Mouse (Mus musculus) ovary, adult 18-20 months (tissue): ENCODE data around the gene Kdelr1.
"Not testable (repeated sequence)": the region's sequence is repeated elsewhere in the genome, so short reads cannot be mapped to it uniquely, and the experiment has no call there.

ENCODE experiments used
- DNase-seq: peaks from one replicate; pipeline ENCODE4 v3.0.0; 2022; ENCODE audit warnings: low spot score, mixed read lengths

The Kdelr1 gene

DNA sequence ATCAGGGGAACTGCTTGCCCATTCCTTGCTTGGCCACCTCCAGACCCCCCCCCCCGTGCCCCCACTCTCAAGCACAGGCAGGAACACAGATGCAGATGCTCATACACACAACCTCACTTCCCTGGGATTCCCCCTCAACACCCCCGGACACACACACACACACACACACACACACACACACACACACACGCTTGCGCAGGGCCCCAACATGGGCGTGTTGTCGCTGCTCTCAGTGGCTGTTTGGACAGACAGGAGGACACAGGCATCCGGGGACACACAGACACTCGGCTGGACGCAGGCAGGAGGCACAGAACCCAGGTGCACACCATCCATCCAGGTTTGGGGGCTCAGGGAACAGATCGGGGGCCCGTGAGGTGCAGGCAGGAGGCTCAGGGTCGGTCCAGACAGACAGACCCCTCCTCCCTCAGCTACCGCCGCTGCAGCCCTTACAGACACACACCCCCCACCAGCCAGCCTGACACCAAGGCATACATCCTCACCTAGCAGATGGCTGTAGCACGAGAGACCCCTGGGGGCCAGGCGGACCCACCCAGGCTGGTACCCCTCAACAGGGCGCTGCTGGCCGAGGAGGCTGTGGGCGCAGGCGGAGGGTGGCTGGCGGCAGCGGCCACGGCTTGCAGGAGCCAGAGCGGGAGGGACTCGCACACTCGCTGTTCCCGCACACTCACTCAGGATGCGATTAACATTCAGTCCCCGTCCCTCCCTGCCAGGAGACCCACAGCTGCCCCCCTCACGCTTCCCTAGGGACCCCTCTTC, 2.1 kb upstream of the Kdelr1 start:
- DNase-seq: no peak

DNA sequence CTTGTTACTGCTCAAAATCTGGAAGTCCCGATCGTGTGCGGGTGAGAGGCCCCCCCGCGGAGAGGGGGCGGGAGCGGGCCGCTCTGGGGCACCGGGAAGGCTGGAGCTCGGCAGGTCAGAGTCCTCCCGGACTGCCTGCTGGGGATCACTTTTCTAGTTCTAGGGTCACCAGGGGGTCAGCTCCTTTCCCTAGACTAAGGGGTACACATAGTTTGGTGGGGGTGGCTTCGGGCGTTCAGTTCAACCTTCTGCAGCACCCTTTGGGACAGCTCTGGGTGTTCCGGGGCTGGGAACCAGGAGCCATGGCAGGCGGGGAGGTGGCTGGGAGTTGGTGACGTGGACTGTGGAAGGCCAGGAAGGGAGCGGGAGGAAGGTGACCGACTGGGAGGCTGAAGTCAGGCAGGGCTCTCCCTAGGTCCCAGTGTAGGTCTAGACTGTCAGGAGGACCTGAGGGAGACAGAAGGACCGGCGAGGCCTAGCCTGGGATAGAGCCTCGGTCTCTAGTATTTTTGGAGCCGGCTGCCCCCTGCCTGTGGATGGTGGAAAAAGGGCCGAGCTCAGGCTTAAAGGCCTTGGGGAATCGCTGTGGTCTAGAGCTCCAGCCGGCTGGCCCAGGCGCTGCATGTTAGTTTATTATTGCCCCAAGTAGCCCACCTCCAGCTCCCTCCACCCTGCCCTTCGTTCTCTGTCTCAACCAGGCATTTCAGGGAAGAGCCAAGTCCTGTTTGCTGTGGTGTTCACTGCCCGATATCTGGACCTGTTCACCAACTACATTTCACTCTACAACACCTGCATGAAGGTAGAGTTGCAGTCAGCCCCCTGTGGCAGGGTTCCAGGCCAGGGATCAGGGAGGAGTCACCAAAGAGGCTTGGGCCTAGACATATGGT, 732 bp downstream of the Kdelr1 start:
- peak; percentile 25 for DNase-seq

DNA sequence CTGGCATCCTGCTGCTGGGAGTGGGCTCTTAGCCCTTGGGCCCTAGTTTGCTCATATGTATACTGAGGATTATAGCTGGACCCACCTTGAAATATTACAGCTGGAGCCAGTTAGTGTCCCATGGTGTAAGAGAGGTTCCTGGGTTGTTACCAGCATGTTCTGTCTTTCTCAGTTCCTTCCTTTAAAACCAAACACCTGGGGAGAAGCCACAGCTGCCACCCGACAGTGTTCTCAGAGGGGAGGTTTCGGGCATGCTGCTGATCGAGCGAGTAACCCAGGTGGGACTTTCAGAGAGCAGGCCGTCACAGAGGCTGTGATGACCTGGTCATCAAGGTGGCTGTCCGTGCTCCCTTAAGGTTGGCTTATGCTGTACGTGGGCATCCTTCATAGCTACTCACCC, 4.3 kb downstream of the Kdelr1 start:
- DNase-seq: no peak

DNA sequence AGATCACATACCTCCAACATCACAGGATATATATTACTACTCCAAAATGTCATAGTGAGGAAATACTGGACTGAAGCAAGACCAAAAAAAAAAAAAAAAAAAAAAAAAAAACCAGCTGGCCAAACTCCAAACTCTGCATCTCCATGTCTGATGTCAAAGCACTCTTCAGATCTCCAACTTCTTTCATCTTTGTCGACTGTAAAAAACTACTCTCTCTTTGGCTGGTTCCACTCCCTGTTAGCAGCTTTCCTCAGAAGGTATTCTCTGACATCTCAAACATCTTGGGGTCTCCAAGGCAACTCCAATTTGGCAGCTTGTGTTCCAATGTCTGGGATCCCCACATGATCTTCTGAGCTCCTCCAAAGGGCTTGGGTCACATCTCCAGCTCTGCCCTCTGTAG, 5.7 kb downstream of the Kdelr1 start, which contains the start of gene Grin2d:
Grin2d (minus strand) TSS at position 101 of the 400 bp plus-strand sequence.
- DNase-seq: not testable (repeated sequence)

DNA sequence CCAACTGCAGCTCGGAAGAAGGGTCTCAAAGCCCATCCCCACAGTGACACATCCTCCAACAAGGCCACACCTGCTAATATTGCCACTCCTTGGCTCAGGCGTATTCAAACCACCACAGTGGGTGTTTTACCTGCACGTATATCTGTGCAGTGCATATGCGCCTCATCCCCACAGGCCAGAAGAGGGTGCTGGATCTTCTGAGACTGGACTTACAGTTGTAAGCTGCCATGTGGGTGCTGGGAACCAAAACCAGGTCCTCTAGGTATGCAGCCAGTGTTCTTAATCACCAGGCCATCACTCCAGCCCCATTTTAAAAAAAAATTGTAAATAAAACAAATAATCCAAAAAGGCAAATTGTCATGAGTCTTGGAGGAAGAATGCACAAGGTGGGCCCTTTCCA, 8.0 kb downstream of the Kdelr1 start:
- no peak for DNase-seq

DNA sequence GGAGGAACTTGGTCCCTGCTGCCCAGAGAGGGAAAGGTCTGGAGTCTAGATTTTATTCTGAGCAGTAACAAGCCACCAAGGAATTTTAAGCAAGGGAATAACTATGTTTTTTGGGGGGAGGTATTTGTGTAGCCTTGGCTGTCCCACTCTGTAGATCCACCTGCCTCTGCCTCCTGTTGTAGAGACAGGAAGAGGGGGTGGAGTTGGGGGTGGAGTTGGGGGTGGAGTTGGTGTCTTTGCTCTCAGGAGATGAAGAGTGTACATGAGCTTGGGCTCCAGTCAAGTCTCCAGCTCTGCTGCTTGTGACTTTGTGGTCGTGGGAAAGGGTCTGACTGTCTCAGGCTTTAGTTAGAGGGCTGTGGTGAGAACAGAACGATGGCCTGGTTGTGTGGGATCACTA, 8.4 kb downstream of the Kdelr1 start:
- DNase-seq: no peak

DNA sequence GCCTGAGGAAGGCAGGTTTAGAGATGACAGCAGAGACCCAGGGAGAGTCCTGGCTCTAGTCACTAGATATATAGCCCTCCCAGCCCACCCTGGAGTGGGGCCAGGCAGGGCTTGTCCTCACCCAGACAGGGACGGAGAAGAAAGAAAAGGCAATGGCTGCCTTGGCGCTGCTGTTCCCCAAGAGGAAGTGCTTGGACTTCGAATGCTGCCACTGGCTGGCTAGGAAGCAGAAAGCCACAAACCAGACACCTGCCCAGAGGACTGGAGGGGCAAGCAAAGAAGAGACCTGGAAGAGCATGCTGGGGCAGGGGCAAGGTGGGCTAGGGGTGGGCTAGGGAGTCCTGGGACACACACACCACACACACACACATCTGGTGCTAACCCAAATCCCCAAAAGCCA, 14.7 kb downstream of the Kdelr1 start:
- DNase-seq: no peak

DNA sequence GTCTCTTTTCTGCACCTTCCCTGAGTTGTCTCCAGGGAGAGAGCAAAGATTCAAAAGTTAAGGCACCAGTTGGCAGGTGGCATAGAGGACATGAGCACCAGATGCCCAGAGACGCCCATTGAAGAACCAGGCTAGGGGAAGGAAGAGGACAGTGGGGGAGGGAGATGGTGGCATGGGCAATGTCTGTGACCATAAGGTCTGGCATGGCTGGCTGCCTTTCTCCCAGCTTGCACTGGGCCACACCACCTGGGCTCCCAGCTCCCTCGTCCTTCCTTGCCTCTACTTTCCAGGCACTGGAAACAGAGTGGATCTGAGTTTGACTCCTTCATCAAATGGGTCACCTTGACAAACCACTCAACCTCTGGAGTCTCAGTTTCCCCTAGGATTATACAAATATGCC, 20.1 kb downstream of the Kdelr1 start:
- DNase-seq: no peak

DNA sequence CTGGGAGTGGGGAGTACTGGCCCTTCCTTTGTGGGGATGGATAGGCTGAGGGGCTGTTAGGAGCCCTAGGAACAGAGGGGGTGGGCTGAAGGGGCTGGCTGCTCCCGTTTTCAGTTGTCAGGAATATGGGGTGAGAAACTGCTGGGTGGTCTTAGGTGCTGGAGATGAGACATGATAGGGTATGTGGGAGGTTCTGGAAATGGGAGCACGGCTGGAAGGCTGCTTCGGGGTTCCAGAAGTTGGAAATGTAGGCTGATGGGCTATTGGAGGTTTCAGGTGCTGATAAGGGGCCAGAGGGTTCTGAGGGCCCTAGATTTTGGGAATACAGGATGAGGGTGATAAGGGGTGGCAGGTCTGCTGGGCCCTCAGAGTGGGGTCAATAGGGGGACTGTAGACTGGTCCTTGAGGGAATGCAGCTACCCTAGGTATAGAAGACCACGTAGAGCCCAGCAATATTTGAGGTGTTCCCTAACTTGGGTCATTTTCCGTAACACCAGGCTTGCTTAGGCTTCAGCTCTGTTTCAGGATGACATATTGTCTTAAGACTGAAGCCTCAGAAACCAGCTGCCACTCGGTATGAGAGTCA, 23.5 kb downstream of the Kdelr1 start:
- no peak for DNase-seq

DNA sequence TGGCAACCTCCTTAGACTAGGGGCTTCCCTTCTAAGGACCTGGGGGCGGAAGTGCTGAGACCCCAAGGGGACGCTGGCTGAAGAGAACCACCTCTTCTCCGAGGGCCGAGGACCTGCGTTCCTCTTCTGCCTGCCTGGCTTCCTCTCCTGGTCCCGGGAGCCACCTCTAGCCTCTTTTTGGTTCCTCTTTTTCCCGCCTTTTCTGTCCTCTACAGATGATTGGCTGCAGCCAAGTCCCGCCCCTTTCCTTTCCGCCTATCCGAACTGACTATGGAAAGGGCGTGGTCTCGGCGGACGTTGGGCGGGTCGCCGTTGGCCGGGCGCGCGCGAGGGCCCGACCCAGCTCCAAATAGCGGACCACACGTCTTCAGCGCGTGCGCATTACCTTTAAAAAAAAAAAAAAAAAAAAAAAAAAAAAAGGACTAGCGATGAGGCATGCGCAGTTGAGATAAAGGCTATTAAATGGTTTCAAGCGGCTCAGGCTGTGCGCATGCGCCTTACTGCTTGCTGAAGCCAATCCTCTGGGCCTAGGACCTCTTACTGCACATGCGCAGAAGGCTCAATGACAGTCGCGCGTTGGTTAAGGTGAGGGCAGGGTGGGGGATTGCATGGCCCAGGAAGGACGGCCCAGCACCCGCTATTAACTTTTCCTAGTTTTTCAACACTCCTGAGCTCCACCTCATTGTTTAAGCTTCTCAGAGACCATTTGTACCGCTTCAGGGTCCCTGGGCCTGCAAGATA, 24.1 kb downstream of the Kdelr1 start, which contains the start of the genes Syngr4 and Tmem143:
Syngr4 (minus strand) TSS at position 198 of the 741 bp plus-strand sequence.
Tmem143 (plus strand) TSS at position 425 of the 741 bp plus-strand sequence.
- DNase-seq: peak; percentile 97

DNA sequence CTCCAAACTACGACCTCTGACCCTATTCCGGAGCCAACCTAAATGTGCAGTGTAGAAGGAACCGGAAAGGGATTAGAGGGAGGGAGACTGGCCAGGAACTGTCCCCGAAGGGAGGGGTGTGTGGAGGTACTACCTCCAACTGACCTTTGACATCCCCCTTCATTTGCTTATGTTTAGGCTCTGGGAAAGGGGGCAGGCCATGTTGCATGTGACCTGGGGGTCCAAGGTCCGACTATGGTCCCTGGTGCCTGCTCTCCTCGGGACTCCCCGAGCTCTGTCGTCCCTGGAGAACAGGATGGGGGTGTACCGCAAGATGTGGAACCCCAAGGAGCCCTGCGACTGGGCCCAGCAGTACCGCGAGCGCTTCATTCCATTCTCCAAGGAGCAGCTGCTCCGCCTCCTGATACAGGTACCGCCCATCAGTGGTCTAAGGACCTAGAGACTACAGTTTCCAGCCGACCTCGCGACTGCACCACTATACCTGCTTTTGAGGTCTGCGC, 24.7 kb downstream of the Kdelr1 start:
- DNase-seq: peak; percentile 44

DNA sequence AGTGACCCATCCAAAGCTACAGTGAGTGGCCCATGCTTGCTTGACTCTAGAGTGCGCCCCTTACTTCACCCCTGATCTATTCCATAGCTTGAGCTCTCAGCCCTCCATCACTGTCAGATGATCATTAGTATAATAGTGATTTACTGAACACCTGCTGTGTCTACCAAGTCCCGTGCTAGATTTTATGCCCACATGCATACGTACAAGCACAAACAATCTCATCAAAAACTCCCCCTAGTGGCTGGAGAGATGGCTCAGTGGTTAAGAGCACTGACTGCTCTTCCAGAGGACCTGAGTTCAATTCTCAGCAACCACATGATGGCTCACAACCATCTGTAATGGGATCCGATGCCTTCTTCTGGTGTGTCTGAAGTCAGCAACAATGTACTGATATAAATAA, 25.6 kb downstream of the Kdelr1 start:
- DNase-seq: not testable (repeated sequence)

DNA sequence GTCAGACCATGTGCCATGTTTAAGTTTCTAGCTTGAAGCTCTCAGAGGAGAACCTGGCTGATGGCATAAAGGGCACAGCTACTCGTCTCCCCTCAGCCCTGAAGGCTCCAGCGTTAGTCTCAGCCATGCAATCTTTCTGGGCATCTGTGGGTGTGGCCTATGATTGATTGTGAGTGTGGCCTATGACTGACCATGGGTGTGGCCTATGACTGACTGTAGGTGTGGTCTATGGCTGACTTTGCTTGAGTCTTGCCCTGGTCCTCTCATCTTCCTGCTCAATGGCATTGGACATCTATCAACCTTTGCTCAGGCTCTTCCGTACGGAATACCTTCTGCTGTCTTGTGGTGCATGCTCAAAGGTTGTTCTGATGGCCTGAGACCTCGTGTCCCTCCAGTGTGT, 29.0 kb downstream of the Kdelr1 start:
- DNase-seq: no peak

DNA sequence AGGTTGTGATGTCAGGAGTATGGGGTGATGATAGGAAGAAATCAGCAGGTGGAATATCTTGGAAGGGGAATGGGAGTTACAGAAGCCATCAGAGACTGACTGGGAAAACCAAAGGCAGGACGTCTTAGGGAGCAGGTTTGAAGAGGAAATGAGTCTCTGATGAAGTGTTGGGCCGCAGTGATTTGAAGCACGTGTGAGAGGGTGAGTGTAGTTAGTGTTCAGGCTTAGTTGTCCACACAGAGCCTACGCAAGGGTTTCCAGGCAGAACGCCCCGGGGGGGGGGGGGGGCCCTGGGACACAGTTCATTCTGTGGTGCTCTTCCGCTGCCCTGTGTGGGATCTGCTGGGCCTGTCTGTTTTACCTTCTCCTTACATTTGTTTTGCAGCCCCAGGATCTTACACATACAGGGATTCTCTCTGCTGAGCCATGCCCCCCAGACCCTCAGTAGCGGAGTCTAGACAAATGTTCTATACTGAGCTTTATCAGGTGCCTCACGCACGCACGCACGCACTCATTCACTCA, 30.0 kb downstream of the Kdelr1 start:
- DNase-seq: no peak

DNA sequence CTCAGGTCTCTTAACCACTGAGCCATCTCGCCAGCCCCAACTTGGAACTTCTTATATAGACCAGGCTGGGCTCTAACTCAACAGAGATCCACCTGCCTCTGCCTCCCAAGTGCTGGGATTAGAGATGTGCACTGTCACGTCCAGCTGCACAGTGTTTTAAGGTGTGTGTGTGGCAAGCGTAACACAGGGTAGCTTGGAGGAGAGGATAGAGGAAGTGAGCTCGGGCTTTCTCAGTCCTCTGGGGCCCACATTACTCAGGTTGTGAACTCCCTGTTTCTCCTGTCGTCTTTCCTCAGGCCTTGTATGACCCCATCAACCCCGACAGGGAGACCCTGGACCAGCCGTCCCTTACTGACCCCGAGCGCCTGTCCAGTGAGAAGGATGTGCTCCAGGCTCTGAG, 34.0 kb downstream of the Kdelr1 start:
- DNase-seq: no peak

DNA sequence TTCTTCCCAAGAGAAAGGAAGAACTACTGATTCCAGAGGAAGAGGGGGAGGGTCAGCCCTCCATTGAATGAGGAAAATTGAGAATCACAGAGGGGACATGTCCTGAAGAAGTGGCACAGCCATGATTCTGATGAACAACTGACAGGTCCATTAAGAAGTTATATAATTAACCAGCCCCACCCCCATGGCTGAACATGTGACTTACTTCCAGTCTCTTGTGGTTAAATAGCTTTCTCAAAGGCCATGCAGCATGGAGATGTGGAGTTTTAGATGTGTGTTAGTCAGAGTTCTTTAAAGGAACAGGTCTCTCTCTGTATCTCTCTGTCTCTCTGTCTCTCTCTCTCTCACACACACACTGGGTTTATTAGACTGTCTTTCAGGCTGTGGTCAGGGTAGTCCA, 35.8 kb downstream of the Kdelr1 start:
- DNase-seq: no peak

DNA sequence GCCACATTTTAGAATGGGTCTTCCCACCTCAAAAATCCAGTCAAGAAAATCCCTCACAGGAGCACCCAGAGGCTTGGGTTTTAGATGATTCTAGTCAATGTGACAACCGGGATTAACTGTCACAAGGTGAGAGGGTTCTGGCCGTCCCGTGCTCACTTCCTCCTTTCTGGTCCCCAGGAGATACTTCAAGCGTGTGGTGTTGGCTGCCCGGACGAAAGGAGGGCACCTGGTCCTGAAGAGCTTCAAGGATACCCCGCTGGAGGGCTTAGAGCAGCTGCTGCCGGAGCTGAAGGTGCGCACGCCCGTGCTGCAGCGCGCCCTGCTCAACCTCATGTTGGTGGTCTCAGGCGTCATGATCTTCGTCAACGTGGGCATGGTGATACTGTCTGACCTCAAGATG, 36.6 kb downstream of the Kdelr1 start:
- DNase-seq: no peak

DNA sequence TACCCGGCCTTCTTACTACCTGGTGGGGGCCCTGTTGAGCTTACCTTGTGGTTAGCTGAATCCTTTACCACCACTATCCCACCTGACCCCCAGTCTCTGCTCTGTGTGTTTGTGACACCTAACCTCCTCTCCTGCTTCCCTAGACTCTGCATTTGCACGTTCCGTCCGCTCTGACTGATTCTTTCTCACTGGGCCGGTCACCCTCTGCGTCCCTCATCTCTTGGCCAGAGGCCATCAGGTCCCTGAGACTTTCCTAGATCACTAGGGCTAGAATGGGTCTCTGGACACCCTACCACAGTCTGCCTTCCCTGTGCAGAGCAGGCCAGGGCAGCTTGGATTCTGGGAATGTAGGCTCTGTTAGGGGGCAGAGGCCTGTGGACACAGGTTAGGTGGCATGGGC, 41.5 kb downstream of the Kdelr1 start:
- DNase-seq: no peak

DNA sequence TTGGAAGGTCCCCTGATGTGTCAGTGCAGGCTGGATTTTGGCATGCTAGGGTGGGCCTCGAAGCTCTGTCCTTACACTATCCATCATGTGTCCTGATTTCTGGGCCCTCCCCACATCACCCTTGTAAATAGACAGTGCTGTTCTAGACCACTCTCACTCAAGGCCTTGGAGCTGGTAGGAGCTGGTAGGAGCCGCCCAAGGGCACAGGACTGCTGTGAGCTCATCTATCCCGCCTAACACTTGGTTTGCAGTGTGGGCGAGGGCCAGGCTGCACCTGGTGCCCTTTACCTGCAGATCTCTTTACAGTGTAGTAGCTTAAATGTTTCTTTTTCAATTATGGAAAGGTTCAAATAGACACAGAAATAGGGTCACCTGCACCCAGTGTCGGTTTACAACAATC, 42.4 kb downstream of the Kdelr1 start:
- no peak for DNase-seq

DNA sequence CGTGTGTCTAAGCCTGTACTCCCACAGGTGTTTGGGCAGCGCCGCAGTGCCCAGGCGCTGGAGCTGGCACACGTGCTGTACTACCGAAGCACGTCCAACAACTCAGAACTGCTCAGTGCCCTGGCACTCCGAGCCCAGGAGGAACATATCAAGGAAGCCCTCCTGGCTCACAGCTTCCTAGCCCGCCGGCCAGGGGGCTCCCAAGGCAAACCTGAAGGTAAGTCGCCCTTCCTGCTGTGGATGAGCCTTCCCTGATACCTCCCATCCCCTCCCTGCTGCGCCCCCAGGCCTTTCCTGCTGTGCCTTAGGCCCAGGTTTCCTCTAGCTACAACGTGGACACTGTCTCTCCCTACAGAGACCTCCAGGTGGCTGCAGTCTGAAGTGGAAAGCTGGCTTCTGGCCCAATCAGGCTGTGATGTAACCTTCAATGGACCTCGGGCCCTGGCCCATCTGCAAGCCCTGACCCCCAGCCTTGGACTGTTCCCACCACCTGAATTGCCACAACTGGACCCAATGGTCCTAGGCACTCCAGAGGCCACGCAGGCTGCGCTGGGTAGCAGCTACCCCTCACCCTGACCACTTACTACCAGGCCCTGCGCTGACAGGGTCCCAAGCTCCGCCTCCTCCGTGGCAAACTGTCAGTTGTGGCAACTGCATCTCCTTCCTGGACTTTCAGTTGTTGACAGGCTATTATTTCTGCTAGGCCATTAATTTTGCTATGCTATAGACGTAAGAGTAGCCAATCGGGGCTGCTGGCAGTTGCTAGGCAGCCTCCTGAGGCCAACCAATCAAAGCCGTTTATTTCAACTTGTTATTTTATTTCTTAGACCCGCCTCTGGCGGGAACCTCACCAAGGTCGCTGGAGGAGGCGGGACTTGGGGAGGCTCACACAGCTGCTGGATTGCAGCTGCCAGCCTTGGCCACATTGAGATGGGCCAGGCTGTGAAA, 43.8 kb downstream of the Kdelr1 start:
- DNase-seq: peak; percentile 92
